Mouse (Mus musculus): ENCODE results near the gene Uap1.

Gene Uap1

DNA sequence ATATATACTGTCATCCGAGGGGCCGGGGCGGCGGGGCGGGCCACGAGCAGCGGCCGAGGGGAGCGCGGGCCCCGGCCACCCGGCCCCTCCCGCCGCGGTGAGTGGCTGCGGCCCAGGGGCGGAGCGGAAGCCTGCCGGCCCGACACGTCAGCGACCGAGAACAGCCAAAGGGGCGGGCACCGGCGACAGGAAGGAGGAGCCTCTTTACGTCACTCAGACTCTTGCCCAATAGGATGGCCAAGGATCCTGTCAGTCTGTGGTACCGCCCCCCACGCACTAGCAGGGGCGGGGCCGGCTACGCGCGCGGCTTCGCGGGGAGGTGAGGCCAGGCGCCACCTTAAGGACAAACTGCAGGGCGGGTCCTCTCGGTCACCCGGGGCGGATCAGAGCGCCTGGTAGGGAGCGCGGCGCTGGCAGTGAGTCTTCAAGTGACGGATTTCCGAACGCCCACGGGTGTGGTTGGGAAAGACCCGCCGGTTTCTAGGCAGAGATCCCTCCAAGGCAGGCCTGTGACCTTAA is at the start of gene Uap1:
Uap1 (minus strand) TSS at position 144 of the 519 bp plus-strand sequence.
- DNase-seq (ENCODE audit: low spot score) = peak; percentile 96

DNA sequence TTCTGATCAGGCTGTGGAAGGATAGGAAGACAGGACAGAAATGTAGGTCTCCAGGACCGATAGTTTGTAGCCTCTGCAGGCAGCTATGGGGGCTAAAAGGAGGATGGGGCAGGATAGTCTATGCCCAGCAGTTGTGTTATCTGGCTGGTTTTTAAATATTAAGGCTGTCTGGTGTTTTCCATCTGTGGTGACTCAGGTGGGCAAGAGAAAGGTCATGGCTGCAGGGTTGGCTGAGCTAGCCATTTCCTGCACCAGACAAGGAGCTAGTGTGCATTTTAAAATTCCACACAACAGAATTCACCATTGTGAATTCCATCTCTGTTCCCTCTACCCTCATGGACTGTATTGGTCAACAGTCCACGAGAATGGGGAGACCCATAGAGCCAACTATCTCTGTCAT is 48.5 kb upstream of the Uap1 start:
- DNase-seq (ENCODE audit: low spot score) = no peak

- no peak for DNase-seq (ENCODE audit: low spot score)
These were observed 45.6 kb upstream of the Uap1 start for GRCm38 (mm10) chr1:170220351-170220750.

- no peak for DNase-seq (ENCODE audit: low spot score)
These were observed 43.5 kb upstream of the Uap1 start for GRCm38 (mm10) chr1:170218091-170218884.

DNA sequence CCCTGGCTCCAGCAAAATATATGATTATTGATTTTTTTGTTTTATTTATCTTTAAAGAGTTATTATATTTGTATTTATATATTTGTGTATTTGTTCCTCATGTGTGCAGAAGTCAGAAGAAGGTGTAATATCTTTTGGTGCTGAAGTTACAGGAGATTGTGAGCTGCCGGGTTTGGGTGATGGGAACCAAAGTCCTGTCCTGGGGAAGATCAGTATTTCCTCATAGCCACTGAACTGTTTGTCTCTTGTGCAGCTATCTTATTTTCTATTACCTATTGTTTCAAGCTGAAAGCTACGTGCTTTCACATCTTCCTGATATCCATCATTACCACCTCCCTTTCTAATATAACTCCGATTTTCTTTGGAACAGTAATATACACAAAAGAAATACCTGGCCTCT is 40.8 kb upstream of the Uap1 start:
- no peak for DNase-seq (ENCODE audit: low spot score)

- peak; percentile 76 for DNase-seq (ENCODE audit: low spot score)
These were observed 40.2 kb upstream of the Uap1 start, which contains the start of gene Uhmk1 for GRCm38 (mm10) chr1:170214757-170215522. TSS of gene Uhmk1 (minus strand) at chr1:170215397.

DNA sequence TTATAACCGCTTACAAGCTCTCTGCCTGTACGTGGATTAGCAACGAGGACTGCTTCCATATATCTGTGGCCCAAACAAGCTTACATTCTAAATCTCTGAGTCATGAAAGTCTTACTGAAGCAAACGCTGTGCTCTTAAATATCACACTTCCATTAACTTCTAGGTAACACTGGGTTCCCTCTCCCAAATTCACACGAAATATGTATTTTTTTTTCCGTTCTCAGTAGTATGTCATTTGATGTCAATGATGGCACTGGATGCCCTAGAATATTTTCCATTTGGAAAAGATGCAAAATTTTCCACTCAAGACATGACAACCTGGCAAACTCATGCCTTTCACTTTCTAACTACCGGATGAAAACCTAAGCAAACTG is 39.6 kb upstream of the Uap1 start:
- DNase-seq (ENCODE audit: low spot score) = no peak

- DNase-seq (ENCODE audit: low spot score) = no peak
These were observed 38.6 kb upstream of the Uap1 start for GRCm38 (mm10) chr1:170213181-170213879.

- no peak for DNase-seq (ENCODE audit: low spot score)
These were observed 31.6 kb upstream of the Uap1 start for GRCm38 (mm10) chr1:170206395-170206794.

- no peak for DNase-seq (ENCODE audit: low spot score)
These were observed 25.6 kb upstream of the Uap1 start for GRCm38 (mm10) chr1:170200379-170200778.

DNA sequence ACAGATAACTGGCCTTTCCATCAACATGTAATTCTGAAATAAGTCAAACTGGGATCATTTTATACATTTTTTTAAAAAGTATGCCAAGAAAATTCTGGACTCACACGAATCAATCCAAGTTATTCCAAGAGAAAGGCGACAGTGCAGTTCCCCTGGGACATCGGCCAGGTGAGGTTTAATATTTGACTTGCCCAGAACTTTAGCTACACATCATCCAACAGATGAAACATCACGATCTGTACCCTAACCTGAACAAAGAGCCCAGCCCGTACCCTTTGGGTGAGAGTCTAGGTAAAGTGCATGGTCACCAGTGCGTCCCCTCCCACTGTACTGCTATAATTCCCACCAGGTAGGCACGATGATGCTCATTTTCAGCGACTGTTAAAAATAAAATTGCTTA is 21.5 kb upstream of the Uap1 start:
- no peak for DNase-seq (ENCODE audit: low spot score)

DNA sequence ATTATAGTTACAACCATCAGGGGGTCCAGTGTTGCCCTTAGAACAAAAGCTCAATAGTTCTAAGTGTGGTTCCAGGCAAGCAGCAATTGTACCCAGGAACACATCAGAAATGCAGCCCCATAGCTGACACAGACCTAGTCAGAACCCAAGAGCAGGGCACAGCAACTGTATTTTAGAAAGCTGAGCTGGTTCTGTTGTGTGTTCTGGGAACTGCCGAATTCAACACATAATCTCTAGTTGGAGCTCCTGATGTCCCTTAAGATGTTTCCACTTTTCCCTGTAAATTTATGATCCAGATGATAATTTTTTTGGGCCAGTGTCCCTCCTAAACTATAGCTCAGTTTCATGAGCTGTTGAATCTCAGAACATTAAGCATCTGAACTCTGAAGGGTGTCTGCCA is 17.2 kb upstream of the Uap1 start:
- DNase-seq (ENCODE audit: low spot score) = no peak

DNA sequence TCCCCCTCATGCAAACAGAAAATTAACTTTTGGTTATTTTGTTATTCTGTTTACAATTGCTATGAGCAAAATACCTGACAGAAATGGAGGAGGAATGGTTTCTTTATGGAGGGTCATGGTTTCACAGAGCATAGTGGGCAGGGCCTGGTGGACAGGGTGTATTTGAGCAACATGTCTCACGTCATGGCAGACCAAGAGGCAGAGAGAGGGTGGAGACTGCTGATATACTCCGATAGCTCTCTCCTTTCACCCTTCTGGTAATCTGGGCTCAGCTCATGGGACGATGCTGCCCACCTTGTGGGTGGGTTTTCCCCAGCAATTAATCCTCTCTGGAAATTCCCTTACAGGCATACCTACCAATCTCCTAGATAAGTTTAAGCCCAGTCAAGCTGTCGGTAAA is 15.5 kb upstream of the Uap1 start:
- no peak for DNase-seq (ENCODE audit: low spot score)

DNA sequence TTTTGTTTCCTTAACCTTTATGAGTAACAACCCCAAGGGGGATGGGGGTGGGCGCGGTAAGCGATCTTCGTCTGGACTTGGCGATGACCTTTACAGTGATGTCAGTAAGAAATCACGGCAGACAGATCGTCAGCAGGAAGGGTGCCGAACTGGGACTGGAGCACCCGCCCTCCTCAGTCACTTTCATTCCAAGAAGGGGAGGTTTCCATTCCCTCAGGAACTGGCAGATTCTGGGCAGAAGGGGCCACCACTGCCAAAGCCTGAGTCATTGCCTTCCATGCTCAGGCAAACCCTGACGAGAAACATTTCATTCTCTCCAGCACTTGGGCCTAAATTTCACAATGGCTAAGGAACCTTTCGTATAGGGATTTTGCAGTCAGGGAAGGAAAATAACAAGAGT is 13.8 kb upstream of the Uap1 start:
- peak; percentile 13 for DNase-seq (ENCODE audit: low spot score)

DNA sequence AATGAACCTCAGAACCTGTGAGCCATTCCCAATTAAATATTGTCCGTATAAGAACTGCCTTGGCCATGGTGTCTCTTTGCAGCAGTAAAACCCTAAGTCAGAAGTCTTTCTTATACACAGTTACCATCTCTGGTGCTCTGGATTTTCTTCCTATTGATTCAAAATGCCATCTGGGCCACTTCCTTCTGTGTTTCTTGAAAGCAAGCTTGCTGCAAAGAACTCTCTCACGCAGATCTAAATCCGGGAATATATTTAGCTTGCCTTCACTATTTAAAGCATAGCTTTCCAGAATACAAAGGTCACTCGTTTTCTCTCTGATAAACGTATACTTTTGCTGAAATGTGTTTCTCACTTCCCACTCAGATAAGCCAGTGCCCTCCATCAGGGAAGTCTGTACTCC is 11.8 kb upstream of the Uap1 start:
- no peak for DNase-seq (ENCODE audit: low spot score)

- no peak for DNase-seq (ENCODE audit: low spot score)
These were observed 10.4 kb upstream of the Uap1 start for GRCm38 (mm10) chr1:170185137-170185536.

GRCm38 (mm10) chr1:170182706-170183105 is 7.9 kb upstream of the Uap1 start:
- DNase-seq (ENCODE audit: low spot score) = no peak

DNA sequence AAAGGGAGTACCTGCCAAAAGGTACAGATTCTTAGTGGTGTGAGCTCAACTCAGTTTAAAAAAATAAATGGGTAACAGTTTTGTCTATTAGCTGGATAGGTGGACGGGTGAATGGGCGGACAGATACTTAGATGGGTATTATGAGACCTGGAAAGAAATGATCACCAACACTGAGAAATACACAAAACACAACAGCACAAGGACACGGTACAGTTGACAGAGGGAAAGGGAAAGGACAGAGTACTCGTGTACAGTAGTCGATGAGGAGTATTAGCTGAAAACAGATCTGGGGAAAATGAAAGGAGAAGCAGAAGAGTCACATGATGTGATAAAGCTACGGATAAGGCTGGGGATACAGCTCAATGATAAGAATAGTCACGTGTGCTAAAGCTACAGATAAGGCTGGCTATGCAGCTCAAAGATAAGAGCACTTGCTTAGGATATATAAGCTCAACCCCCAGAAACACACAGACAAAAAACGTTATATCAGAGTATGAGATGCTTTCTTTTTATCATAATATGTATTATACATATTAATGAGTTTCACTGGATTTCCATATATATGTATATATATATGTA is 2.0 kb upstream of the Uap1 start:
- DNase-seq (ENCODE audit: low spot score) = no peak

DNA sequence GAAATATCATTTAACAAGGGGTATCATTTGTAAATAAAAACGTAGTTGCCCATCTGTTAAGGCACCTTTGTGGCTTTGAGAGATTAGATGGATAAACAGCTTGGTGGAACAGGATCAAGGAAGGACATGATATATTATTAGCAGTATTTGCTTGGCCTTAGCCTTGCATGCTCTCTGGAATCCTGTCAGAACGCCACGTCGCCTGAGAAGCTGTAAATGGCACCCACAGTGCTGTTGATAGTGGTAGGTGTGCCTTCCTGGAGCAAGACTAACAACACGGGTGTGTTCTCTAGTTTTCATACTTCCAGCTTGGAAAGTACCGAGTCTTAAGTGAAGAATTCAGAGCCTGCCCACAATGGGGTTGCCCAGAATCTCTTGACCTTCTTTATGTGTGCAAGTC is 1.1 kb upstream of the Uap1 start:
- no peak for DNase-seq (ENCODE audit: low spot score)

DNA sequence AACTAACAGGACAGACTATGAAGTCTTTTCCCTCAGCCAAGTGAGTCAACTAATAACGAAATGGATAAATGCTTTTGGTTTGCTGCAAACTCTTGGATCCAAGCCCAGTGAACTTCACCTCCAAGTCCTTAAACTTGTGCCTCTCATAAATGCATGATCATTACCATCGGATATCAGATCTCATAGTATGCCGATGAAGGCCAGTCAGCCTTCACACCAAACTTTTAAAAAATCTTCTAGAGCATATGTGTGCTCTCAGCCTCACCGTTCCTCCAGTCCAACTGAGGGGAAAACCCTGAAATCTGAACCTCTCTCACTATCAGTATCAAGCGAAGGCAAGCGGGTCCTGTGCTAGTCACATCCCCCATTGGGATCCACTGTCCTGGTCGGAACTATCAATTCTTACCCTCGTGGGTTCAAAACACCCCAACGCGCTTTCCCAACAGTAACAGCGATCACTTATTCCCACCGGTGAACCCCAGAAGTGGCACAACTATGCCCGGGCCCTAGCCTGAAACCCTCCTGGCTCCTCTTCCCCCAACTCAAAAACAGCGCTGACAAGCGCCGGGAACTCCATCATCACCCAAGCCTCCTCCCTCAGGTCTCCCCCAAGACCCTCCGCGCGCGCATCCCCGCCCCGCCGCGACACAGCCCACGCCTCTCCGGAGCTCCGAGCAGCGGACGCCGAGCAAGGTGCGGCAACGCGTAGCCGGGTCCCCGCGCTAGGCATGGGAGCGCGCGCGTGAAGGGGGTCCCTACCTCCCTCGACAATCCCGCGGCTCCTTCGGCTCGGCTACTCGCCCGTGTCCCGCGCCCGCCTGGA is 555 bp downstream of the Uap1 start:
- peak; percentile 10 for DNase-seq (ENCODE audit: low spot score)

- no peak for DNase-seq (ENCODE audit: low spot score)
These were observed 7.0 kb downstream of the Uap1 start for GRCm38 (mm10) chr1:170167781-170168180.

Measured in ovary, postnatal 14 days (tissue).